Mouse (Mus musculus) mouse embryonic stem cell (cell line): Measurements from ENCODE around the gene Clpsl2.

Source experiments
- in situ Hi-C, 2 experiments: fragments of 300-500 bp; cut with MboI; formaldehyde crosslinking; loops; 1 replicate in 1 of 2; 3 replicates in 1 of 2; pipeline ENCODE4 v1.14.3; 2019 to 2020; ENCODE audit warnings: low sequenced_read_pairs in 2 of 2, low pct_unique_long_range_greater_than_20kb in 1 of 2, mixed read lengths in 1 of 2; ENCODE audit not compliant: unreplicated experiment in 1 of 2

Gene Clpsl2

GRCm38 (mm10) chr17:28549111-28549510 is at the start of gene Clpsl2:
Gene Clpsl2, plus strand, starts transcription at chr17:28549411.
- in situ Hi-C loops = no loop called here

DNA sequence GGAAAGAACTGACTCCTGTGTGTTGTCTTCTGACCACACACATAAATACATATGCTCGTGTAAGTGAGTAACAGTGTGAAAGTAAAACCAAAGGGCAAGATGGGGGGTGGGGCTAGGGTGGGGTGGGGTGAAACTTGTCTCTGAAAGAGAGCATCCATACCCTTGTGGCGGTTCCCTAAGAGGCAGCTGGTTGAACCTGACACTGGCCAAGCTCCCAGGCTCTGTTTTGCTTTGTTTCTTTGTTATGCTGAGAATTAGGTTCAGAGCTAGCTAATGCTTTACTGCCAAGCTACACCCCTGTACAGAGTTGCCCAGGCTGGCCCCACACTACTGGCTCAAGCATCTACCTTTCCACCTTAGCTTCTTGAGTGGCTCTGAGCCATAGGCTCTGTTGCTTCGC is 48.7 kb upstream of the Clpsl2 start:
- in situ Hi-C loops = no loop called here

DNA sequence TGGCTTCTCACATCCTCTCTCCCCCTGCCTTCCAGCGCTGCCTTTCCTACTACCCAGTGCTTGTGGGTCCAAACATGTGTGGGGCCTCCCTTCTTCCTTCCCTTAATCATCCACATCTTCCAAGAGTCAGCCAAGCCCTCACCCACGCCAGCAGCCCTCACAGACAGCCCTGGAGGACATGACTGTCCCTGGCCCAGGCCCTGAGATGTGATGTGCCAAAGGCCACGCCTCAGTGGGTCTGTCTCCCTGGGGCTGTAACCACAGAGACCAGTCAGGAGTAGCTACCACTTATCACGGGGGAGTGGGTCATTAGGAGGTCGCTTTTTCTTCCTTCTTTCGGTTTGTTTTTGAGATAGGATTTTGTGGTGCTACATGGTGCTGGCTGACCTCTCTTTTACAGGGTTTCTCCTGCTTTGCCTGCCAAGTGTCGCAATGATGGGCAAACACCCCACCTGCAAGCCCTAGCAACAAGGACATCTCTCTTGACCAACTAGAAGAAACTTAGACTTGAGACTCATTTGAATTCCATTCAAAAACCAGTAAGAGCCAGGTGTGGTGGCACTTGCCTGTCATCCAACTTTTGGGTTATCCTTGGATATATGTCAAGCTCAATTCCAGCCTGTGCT is 46.9 kb upstream of the Clpsl2 start:
- in situ Hi-C loops = no loop called here

GRCm38 (mm10) chr17:28504182-28504581 is 45.0 kb upstream of the Clpsl2 start:
- in situ Hi-C loops = no loop called here

- in situ Hi-C loops = no loop called here
Observed at GRCm38 (mm10) chr17:28505591-28505990, 43.6 kb upstream of the Clpsl2 start.

- in situ Hi-C loops = no loop called here
Observed at GRCm38 (mm10) chr17:28506895-28507294, 42.3 kb upstream of the Clpsl2 start.

DNA sequence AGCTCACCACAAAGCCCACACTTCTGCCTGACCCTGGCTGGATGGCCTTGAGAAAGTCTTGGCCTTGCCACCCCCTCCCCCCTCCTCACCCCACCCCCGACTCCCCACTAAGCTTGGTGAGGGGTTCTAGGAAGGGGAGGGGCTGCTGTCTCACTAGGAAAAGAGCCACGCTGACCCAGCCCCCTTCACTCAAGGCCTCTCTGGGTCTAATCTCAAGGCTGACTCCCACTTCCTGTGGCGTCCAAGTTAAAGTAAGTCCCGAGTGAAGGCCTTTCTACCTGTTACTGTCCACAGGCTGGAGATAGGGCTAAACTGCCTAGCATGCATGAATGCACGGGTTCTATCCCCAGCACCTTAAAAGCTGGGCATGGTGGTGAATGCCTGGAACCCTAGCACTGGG is 41.7 kb upstream of the Clpsl2 start:
- in situ Hi-C loops = no loop called here

- in situ Hi-C loops = no loop called here
Observed at GRCm38 (mm10) chr17:28510445-28511342, 38.5 kb upstream of the Clpsl2 start.

DNA sequence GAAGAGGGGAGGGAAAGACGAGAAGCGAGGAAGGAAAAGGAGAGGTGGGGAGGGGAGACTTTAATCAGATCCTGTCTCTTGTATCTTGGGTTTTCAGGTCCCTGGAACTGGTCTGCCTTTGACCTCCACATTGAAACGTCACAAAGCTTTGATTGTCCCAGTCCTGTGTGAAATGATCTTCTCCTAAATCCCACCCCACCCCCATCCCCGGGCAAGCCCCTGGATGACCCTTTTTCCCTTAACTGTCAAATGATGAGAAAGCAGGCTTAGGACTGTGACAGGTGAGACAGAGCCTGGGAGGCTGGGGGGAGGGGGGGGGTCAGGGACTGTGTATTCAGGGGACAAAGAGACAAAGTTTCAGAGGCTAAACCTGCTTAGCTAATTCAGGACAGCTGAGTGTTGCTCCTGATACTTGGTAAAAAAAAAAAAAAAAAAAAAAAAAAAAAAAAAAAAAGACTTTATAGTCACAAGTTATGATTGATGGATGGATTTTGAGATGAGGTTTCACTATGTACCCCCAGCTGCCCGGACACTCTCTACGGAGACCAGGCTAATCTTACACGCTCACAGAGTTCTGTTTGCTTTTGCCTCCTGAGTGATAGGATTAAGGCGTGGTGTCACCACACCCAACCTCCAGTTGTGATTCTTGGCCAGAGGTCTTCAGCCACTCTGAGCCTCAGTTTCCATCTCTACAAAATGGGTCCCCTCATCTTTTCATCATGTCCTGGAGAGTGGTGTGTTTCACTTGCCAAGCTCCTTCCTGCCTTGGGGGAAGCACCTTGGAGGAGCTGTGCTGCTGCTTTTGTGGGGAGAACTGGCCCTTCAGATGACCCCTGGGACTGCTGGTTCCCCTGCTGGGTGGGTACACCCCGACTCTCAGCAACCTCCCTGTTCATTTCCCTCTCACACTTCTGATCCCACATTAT is 37.3 kb upstream of the Clpsl2 start:
- in situ Hi-C loops = no loop called here

DNA sequence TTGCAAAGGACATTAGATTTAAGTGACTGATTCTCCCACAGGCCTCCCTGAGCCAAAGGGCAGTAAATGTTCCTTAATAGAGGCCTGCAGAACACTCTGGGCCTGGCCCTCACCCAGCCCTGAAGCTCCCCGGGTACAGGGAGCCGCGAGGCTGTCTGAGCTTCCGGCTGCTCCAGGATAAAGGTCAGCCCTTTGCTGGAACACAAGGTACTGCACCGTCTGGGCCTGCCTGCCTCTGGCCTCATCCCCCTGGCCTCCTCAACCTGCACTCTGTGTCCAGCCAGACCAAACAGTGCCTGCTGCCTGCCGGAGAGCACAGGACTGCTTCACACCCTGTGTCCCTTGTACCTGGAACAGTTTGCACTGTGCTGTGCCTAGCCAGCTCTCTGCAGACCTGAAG is 36.5 kb upstream of the Clpsl2 start:
- in situ Hi-C loops = no loop called here

- in situ Hi-C loops = no loop called here
Observed at GRCm38 (mm10) chr17:28513337-28513736, 35.9 kb upstream of the Clpsl2 start.

- in situ Hi-C loops = no loop called here
Observed at GRCm38 (mm10) chr17:28513844-28514243, 35.4 kb upstream of the Clpsl2 start.

GRCm38 (mm10) chr17:28514555-28514954 is 34.7 kb upstream of the Clpsl2 start:
- in situ Hi-C loops = no loop called here

- in situ Hi-C loops = no loop called here
Observed at GRCm38 (mm10) chr17:28515431-28516341, 33.5 kb upstream of the Clpsl2 start.

DNA sequence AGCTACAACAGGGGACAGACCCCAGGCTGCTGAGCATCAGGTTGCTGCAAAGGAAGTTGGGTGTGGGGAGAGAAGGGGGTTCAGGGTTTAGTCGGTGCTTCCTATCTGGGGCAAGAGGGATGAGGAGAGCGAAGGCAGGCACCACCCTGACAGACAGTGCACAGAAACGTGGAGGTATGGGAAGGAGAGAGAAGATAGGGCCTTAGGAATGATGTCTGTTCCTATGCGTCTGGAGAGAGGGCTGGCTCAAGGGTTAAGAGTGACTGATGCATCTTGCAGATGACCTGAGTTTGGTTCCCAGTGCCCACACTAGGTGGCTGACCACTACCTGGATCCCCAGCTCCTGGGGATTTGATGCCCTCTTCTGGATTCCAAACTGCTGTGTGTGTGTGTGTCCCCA is 32.3 kb upstream of the Clpsl2 start:
- in situ Hi-C loops = no loop called here

DNA sequence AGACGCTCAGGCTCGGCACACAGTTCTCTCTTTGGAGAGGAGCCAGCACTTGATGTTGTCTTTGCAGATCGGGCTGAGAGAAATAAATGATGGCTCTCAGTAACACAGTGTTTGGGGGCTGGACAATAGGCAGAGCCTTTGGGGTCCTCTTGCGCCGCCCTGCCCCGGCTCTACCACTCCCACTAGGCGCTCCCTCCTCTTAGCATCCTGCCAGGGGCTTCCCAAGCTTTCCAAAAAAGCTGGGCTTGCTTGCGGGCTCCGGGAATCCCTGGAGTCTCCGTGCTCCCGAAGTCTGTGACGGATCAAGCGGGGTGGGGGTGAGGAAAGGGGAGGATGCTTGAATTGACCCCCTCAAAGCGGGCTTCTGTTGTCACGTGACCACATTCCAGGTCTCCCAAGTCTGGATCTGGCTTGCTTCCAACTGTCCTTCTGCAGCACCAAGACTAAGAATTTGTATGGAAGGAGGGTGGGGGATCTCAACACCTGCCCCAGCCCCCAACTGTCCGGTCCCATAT is 31.7 kb upstream of the Clpsl2 start, which contains the start of gene Fkbp5:
Gene Fkbp5, minus strand, starts transcription at position 87 of the 515 bp plus-strand sequence.
- in situ Hi-C loops = no loop called here

DNA sequence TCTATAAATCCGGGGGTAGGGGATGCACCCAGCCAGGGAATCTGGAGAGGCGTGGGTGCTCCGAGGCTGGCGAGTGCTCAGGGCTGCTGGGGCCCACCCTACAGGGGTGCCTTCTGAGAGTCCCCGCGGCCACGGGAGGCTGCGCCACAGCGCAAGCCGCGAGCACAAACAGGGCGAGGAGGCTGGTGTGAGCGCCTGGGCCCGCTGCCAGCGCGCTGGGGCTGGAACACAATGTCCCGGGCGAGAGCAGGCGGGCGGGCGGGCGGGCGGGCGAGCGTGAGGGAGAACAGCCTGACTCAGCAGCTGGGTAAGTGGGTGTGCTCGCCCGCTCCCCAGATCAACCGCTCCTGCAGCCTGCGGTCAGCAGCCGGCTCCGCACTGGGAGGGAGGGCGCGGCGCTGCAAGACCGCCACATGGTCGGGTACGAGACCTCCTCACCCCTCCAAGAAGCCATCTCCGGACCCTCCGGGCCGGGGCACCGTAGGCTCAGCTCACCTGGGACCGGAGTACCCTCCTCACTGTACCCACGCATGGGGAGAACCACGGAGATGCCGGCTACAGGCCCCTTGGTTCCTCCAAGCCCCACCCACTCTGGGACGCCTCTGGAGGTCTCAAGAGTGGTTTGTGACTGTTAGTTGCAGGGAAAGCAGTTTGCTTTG is 31.1 kb upstream of the Clpsl2 start:
- in situ Hi-C loops = no loop called here
